Mouse (Mus musculus): Measurements from ENCODE around the gene Spast. TPM values are rescaled to one million over a fixed set of nuclear protein-coding genes. Genes with fewer than 3 reads are reported as not detected.

The Spast gene
- total RNA-seq, 2 experiments from 2014 or later: 53.6 to 55.6 TPM

- no peak for DNase-seq (ENCODE audit: low spot score in 2 of 2)
Measured at GRCm38 (mm10) chr17:74418171-74418570, 79.4 kb downstream of the Spast start.

- no peak for DNase-seq (ENCODE audit: low spot score in 2 of 2)
Measured at GRCm38 (mm10) chr17:74420656-74421055, 81.9 kb downstream of the Spast start.

GRCm38 (mm10) chr17:74424401-74425005 lies 85.7 kb downstream of the Spast start:
- peak; percentile 4 to 66 for DNase-seq (ENCODE audit: low spot score in 2 of 2)

- DNase-seq (ENCODE audit: low spot score in 2 of 2): no peak
Measured at GRCm38 (mm10) chr17:74430074-74430473, 91.3 kb downstream of the Spast start.

GRCm38 (mm10) chr17:74431481-74431880 lies 92.7 kb downstream of the Spast start:
- DNase-seq (ENCODE audit: low spot score in 2 of 2): no peak

GRCm38 (mm10) chr17:74432631-74433030 lies 93.8 kb downstream of the Spast start:
- DNase-seq (ENCODE audit: low spot score in 2 of 2): no peak

GRCm38 (mm10) chr17:74437762-74438161 lies 99.0 kb downstream of the Spast start:
- DNase-seq (ENCODE audit: low spot score in 2 of 2): no peak

GRCm38 (mm10) chr17:74440486-74440885 lies 101.7 kb downstream of the Spast start:
- DNase-seq (ENCODE audit: low spot score in 2 of 2): no peak

Other genes starting within 250 kb of the Spast start
- 10 to 100 TPM; 40.5 to 44.0 TPM for gene Memo1, start 43.5 kb upstream of the Spast start, total RNA-seq (2021)
- gene Dpy30, start 15.0 kb upstream of the Spast start, total RNA-seq (2021): 10 to 100 TPM; 48.5 to 51.3 TPM
- gene Slc30a6, start 56.6 kb downstream of the Spast start, total RNA-seq (2021): 10 to 100 TPM; 16.7 to 17.4 TPM
- under 1 TPM; 0.07 to 0.08 TPM for gene Nlrc4, start 120.2 kb downstream of the Spast start, total RNA-seq (2021)
- gene Yipf4, start 150.5 kb downstream of the Spast start, total RNA-seq (2021): 10 to 100 TPM; 73.2 to 81.9 TPM
- gene Birc6, start 189.3 kb downstream of the Spast start, total RNA-seq (2021): 100 to 1,000 TPM; 115 to 120 TPM